Comparison of ENCODE assay signal across 8 mouse cellular contexts in the genomic region with DNA sequence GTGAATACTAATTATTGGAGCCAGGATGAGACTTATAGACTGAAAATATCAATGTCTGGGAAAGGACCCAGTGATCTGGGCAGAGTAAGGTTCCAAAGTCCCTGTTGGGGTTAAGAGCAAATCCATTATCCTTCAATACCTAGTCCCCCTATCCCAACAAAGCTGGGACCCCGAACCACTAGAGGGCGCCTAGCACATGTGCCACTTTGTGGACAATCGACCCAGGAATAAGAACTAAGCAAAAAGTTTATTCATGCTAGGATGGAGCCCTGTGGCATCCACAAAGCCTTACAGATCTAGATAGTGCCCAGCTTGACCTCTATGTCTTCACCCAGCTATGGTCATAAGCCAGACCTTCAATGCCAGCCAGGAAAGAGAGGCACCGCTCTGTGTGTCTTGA. TPM values are rescaled to one million over a fixed set of nuclear protein-coding genes. Genes with fewer than 3 reads are reported as not detected.
DNase-seq lines count a peak whose midpoint lies in the region; ATAC-seq lines count a peak whose summit lies in the region.

No protein-coding gene starts in this region.

- no peak overlapping the region for H3K9ac ChIP-seq in forebrain, embryonic 16.5 days (replicated peaks; ENCODE audit: low read depth, low read length)
- no peak overlapping the region for H3K9ac ChIP-seq in hindbrain, embryonic 14.5 days

- 16% methylated on average over 4 of the region's 4 CpGs for WGBS in forebrain, embryonic 16.5 days
- 16% methylated on average over 4 of the region's 4 CpGs for WGBS in hindbrain, embryonic 14.5 days

- no peak overlapping the region for H3K4me3 ChIP-seq in forebrain, embryonic 16.5 days (replicated peaks; ENCODE audit: low read length)
- no peak overlapping the region for H3K4me3 ChIP-seq in hindbrain, embryonic 14.5 days (replicated peaks; ENCODE audit: low read length)

- no peak overlapping the region for H3K27ac ChIP-seq in forebrain, embryonic 16.5 days (ENCODE audit: low read length)
- no peak overlapping the region for H3K27ac ChIP-seq in hindbrain, embryonic 14.5 days

- DNase-seq in MN1 (ENCODE audit: low spot score), result peak; percentile 85
- peak; percentile 69 for DNase-seq in c-Kit-positive CD71-positive TER-119-positive erythroid progenitor cells, embryonic 14.5 days (ENCODE audit: low spot score)
- peak; percentile 83 for DNase-seq in hindbrain, embryonic 14.5 days (ENCODE audit: low spot score)
- DNase-seq in layer of hippocampus, postnatal 36 days, result peak; percentile 70 to 72
- peak; percentile 85 for DNase-seq in right cerebral cortex, postnatal 4 days
- peak; percentile 73 to 83 for DNase-seq in urinary bladder, postnatal 36 days (ENCODE audit: low spot score in 2 of 2)

- no peaks in the 10 kb centered on the region for H3K36me3 ChIP-seq in forebrain, embryonic 16.5 days (ENCODE audit: control insufficient read depth, insufficient read depth)
- no peaks in the 10 kb centered on the region for H3K36me3 ChIP-seq in hindbrain, embryonic 14.5 days (replicated peaks; ENCODE audit: control insufficient read depth, insufficient read depth)

- no peak overlapping the region for H3K4me2 ChIP-seq in forebrain, embryonic 16.5 days (ENCODE audit: low read length)
- no peak overlapping the region for H3K4me2 ChIP-seq in hindbrain, embryonic 14.5 days (replicated peaks)

- ATAC-seq in forebrain, embryonic 16.5 days, result peak; percentile 49
- ATAC-seq in hindbrain, embryonic 14.5 days (ENCODE audit: low FRiP score), result no peak
- ATAC-seq in megakaryocyte progenitor cell, adult 5-6 weeks (replicated peaks; ENCODE audit: poor library complexity), result peak; percentile 93

- H3K9me3 ChIP-seq in forebrain, embryonic 16.5 days (ENCODE audit: control insufficient read depth, low read length), result no peaks in the 10 kb centered on the region
- H3K9me3 ChIP-seq in hindbrain, embryonic 14.5 days (ENCODE audit: control insufficient read depth, low read length), result no peaks in the 10 kb centered on the region

- 0 out of 2 replicates have a peak, but pooled peaks cover 3% of the 10 kb centered on the region for H3K4me1 ChIP-seq in forebrain, embryonic 16.5 days (replicated peaks; ENCODE audit: control insufficient read depth, insufficient read depth, low read length)
- H3K4me1 ChIP-seq in hindbrain, embryonic 14.5 days (replicated peaks; ENCODE audit: control insufficient read depth, insufficient read depth, low read length), result no peaks in the 10 kb centered on the region

- H3K27me3 ChIP-seq in forebrain, embryonic 16.5 days (replicated peaks; ENCODE audit: control insufficient read depth, insufficient read depth, low read length), result no peaks in the 10 kb centered on the region
- no peaks in the 10 kb centered on the region for H3K27me3 ChIP-seq in hindbrain, embryonic 14.5 days (ENCODE audit: control insufficient read depth, insufficient read depth, low read length)

RNA-seq across cellular contexts. Expression of gene Tfap4, which starts 8.3 kb away (rescaled TPM):
- polyA plus RNA-seq in forebrain, embryonic 16.5 days (2015; fragmentation: Nextera tagmentation; extraction: Ambion mirVana), result 13.2 and 14.9 TPM in 2 replicates
- polyA plus RNA-seq in hindbrain, embryonic 14.5 days (2014; fragmentation: Nextera tagmentation; extraction: Ambion mirVana), result 8.2 and 8.8 TPM in 2 replicates
- 1 to 10 TPM; 4.3 to 4.7 TPM for total RNA-seq in layer of hippocampus, postnatal 36 days (2021)
- total RNA-seq in megakaryocyte progenitor cell, adult 5-6 weeks (2015), result 37.1 and 41.2 TPM in 2 replicates
- total RNA-seq in megakaryocyte progenitor cell, adult 5-6 weeks (2017), result 42.0 and 53.9 TPM in 2 replicates

RNA-seq across cellular contexts. Expression of gene Srl, which starts 26.3 kb away (rescaled TPM):
- polyA plus RNA-seq in forebrain, embryonic 16.5 days (2015; fragmentation: Nextera tagmentation; extraction: Ambion mirVana), result 45.2 and 48.8 TPM in 2 replicates
- 28.0 and 31.2 TPM in 2 replicates for polyA plus RNA-seq in hindbrain, embryonic 14.5 days (2014; fragmentation: Nextera tagmentation; extraction: Ambion mirVana)
- 10 to 100 TPM; 13.6 to 14.1 TPM for total RNA-seq in layer of hippocampus, postnatal 36 days (2021)
- 2.9 and 4.4 TPM in 2 replicates for total RNA-seq in megakaryocyte progenitor cell, adult 5-6 weeks (2015)
- total RNA-seq in megakaryocyte progenitor cell, adult 5-6 weeks (2017), result 13.9 and 18.7 TPM in 2 replicates

RNA-seq across cellular contexts. Expression of gene Glis2, which starts 26.6 kb away (rescaled TPM):
- polyA plus RNA-seq in forebrain, embryonic 16.5 days (2015; fragmentation: Nextera tagmentation; extraction: Ambion mirVana), result 10.8 and 12.1 TPM in 2 replicates
- 18.1 and 19.0 TPM in 2 replicates for polyA plus RNA-seq in hindbrain, embryonic 14.5 days (2014; fragmentation: Nextera tagmentation; extraction: Ambion mirVana)
- total RNA-seq in layer of hippocampus, postnatal 36 days (2021), result 10 to 100 TPM; 13.1 to 14.6 TPM
- 1.1 and 1.5 TPM in 2 replicates for total RNA-seq in megakaryocyte progenitor cell, adult 5-6 weeks (2015)
- 0.64 and 1.1 TPM in 2 replicates for total RNA-seq in megakaryocyte progenitor cell, adult 5-6 weeks (2017)

RNA-seq across cellular contexts. Expression of gene Pam16, which starts 56.9 kb away (rescaled TPM):
- polyA plus RNA-seq in forebrain, embryonic 16.5 days (2015; fragmentation: Nextera tagmentation; extraction: Ambion mirVana), result 132 and 157 TPM in 2 replicates
- polyA plus RNA-seq in hindbrain, embryonic 14.5 days (2014; fragmentation: Nextera tagmentation; extraction: Ambion mirVana), result 174 and 193 TPM in 2 replicates
- total RNA-seq in layer of hippocampus, postnatal 36 days (2021), result 10 to 100 TPM; 84.4 to 90.4 TPM
- 74.0 and 86.1 TPM in 2 replicates for total RNA-seq in megakaryocyte progenitor cell, adult 5-6 weeks (2015)
- total RNA-seq in megakaryocyte progenitor cell, adult 5-6 weeks (2017), result 19.1 and 35.2 TPM in 2 replicates

Comparison
In these comparisons a context has a peak if more than half of its experiments do, and no peak if none do; other contexts are left out.
1. RNA of gene Tfap4, which starts 8.3 kb away (total RNA-seq): 37.1 to 53.9 TPM in megakaryocyte progenitor cell, adult 5-6 weeks; 4.3 to 4.7 TPM in layer of hippocampus, postnatal 36 days; every median in the first group is over 4 times any median in the second.
2. RNA of gene Glis2, which starts 26.6 kb away (total RNA-seq): 13.1 to 14.6 TPM in layer of hippocampus, postnatal 36 days; 0.64 to 1.5 TPM in megakaryocyte progenitor cell, adult 5-6 weeks; every median in the first group is over 4 times any median in the second.
3. Peak in every context shown above with its lines, with median percentiles within 50 percentile points of each other: DNase-seq.